Mouse (Mus musculus): ENCODE results near the gene Sfxn5.

The Sfxn5 gene

GRCm38 (mm10) chr6:85286283-85287047 lies 46.8 kb downstream of the Sfxn5 start:
- DNase-seq: no peak

DNA sequence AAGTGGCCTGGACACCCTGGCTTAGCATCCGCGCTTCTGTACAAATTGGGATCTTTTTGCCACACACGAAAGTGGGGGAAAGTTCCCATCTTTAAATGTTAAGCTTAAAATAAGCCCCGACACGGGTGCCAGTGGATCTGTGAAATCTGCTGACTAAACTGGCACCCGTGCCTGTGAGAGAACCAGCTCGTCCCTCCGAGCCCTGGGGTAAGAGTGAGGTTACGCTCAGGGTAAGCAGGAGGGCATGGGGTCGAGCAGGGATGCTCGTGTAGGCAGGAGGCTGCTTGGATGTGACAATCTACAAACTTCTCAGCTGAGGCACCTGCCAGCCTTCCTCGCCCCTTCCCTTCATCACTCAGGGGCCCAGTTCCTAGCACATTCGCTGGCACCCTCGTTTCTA lies 52.4 kb downstream of the Sfxn5 start:
- DNase-seq: no peak

DNA sequence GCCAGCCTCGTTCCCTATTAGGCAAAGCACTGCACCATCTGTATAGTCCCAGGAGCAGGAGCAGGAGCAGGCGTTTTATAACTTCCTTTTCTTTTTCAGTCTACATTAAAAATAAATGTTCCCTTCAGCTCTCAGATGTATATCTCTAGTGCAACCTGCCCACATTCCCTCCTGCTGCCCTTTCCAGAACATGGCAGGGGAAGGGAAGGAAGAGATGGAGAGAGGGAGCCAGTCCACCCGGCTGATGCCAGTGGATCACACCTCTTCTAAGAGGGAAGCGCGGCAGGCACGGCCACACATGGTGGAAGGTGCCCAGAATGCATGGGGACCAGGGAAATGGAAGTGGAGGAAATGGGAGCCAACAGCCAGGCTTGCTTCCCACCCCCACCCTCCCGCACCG lies 56.7 kb downstream of the Sfxn5 start:
- DNase-seq: no peak

GRCm38 (mm10) chr6:85272436-85272835 lies 60.8 kb downstream of the Sfxn5 start:
- DNase-seq: no peak

GRCm38 (mm10) chr6:85266060-85266459 lies 67.2 kb downstream of the Sfxn5 start:
- DNase-seq: no peak

- no peak for DNase-seq
Measured at GRCm38 (mm10) chr6:85264982-85265518, 68.2 kb downstream of the Sfxn5 start.

GRCm38 (mm10) chr6:85262865-85263515 lies 70.2 kb downstream of the Sfxn5 start:
- peak; percentile 11 for DNase-seq

GRCm38 (mm10) chr6:85259094-85259630 lies 74.1 kb downstream of the Sfxn5 start:
- no peak for DNase-seq

DNA sequence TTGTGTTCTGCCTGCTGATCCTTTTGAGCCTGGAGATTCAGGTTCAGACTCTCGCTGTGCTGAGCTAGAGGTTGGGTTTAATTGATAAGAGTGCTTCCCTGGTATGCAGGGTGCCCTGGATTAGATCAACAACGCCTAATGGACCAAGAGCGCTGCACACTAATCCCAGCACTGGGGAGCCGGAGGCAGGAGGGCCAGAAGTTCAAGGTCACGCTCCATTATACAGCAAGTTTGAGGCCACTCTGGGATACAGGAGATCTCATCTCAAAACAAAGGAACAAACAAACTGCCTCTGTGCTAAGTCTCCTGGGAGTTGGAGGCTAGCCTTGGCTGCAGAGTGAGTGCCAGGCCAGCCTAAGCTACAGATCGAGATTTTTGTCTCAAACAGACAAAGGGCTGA lies 77.6 kb downstream of the Sfxn5 start:
- no peak for DNase-seq

DNA sequence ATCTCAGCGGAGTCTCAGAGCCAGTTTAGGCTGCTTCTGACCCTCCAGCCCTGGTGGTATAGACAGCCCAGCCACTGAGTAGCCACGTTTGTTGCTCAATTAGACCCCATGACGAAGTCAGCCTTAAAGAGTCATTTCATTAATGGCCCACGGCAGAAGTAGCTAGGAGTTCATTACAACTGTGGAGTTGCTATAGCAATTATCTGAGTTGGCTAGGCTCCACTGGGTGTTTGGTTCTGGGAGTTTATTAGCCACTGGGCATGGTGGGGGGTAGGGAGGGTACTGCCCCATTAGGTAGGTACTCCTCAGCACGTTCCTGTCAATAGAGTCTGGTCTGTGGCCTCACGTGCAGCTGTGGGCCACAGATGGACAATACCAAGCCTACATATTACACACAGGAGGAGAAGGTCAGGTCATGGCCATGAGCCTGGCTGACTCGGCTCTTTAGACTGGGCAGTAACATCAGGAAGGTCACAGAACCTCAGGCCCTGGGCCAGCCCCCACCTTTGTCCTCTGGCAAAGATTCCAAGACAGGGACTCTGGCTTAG lies 79.2 kb downstream of the Sfxn5 start:
- DNase-seq: no peak

- DNase-seq: no peak
Measured at GRCm38 (mm10) chr6:85253275-85253674, 79.9 kb downstream of the Sfxn5 start.

GRCm38 (mm10) chr6:85252251-85253058 lies 80.8 kb downstream of the Sfxn5 start:
- DNase-seq: no peak

- peak; percentile 29 for DNase-seq
Measured at GRCm38 (mm10) chr6:85250811-85251241, 82.4 kb downstream of the Sfxn5 start.

GRCm38 (mm10) chr6:85249821-85250220 lies 83.4 kb downstream of the Sfxn5 start:
- no peak for DNase-seq

DNA sequence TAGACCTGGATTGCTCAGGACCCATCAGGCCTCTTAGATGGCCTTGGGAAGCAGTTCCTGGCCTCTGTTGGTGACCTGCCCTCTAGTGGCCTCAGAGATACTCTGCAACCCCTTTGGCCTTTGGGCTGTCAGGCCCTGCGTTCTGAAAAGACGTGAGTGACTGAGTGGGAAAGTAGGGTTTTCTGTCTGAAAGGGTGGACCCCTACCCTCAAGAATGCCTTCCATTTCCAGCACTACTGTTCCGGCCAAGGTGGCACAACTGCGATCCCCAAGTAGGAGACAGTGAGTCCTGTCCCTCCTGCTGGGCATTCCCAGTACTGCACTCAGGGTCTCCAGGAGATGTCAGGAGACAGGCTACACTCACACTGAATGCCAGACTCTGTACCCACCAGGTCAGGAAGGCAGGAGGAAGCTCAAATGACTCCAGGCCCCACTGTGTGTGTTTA lies 94.2 kb downstream of the Sfxn5 start:
- peak; percentile 44 for DNase-seq

DNA sequence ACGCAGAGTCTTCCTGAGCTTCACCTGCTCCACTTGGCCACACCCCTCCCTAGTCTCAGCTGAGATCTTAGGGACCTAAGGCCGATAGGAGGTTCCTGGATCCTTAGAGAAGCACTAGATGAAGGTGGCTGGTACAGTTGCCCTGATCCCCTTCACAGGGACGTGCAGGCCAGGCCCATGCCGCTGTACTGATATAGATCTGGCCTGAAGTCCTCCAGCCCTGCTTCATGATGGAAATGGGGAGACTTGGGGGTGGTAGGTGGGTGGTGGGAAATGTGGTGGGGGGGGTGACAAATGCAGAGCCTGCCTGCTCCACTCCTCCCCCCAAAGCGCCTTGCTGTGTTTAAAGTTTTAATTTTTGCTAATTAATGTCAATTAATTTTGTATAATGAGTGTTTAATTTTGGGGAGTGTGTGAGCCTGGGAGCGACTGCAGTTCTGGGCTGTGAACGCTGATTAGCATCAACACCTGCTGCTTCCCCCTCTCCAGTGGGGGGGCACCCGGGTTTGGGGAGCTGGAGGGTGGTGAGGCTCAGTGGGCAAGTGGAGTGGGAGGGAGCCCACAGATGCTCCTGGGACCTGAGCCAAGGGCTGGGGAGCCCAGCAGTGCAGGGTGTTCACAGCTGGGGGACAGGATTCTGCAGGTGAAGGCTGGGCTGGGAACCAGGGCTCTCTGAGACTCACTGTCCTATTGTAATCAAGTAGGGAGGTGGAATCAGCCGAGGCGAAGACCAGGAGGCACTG lies 95.5 kb downstream of the Sfxn5 start:
- no peak for DNase-seq

DNA sequence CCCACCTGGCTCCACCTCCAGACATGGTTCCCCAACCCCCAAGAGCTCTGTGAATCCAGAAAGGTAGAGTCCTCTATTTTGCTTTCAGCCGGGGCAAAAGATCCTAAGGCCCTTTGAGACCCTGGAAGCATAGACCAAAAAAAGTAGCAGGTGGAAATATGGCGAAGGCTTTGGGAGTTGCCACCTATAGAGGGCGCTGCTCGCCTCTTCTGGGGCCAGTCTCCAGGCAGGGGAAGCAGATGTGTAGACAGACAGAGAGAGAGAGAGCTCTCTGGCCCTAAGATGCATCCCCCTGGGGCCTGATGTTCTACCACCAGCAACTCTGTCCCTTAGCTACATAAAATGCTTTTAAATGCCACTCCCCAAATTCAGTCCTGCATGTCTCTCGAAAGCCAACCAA lies 96.2 kb downstream of the Sfxn5 start:
- DNase-seq: no peak

- DNase-seq: no peak
Measured at GRCm38 (mm10) chr6:85234796-85235195, 98.4 kb downstream of the Sfxn5 start.

DNA sequence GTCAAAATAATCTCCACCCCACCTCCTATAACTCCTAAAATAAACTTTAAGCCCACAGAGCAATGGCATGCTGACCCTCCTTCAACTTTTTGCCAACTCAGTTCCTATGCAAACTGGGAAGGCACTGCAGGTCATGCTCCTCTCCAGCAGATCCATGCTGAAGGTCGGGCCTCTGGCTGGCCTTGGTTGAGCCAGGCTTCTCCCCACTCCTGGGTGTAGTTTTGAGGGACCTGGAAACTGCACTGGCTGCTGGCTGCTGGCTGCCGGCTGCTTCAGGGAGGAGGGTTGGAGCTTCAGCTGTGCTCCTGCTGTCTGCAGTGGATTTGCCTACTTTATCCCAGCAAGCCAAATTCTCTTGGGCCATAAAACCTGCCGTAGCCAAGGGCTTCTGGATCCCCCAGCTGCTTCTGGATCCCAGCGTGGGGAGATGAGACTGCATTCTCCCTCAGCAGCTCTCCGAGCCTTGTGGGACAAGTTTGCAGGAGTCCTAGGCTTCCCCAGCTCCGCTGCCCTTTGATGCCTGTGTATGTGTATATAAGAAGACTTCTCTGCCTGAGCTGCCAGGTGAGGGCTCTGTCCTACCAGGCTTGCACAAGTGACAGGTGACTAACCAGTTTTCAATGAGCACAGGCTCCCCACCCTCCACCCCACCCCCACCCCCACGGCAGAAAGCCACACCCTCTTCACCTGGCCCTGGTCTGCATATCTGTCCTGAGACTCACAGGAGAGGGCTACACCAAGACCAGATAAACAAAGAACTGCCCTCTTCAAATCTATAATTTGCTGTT lies 100.2 kb downstream of the Sfxn5 start:
- no peak for DNase-seq

GRCm38 (mm10) chr6:85232045-85232444 lies 101.2 kb downstream of the Sfxn5 start:
- DNase-seq: no peak

- DNase-seq: no peak
Measured at GRCm38 (mm10) chr6:85231469-85231868, 101.8 kb downstream of the Sfxn5 start.
